Mouse (Mus musculus) thymus, adult 18-20 months (tissue): ENCODE results near the gene Mgat3.

ENCODE experiments used
- DNase-seq, 2 experiments: peaks; one replicate each; pipeline ENCODE4 v3.0.0; 2022; ENCODE audit warnings: mixed read lengths in 2 of 2

The Mgat3 gene

DNA sequence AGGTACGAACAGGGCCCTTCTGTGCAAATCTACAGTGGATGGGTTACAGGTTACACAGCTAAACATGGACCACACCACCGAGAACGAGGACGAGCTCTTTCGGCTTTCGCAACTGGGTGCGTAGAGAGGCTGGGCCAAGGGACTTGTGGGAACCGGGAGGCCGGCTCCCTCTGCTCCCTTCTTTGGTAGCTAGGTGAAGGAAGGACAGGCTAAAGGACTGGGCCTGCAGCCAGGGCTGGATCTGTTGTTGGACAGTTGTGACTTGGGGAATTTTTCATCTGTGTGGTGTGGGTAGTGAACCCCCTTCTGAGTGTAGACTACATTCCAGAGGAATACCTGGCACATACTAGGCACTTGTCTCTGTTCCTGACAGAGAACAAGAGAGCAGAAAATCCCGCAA is 20.9 kb upstream of the Mgat3 start:
- DNase-seq, result no peak

DNA sequence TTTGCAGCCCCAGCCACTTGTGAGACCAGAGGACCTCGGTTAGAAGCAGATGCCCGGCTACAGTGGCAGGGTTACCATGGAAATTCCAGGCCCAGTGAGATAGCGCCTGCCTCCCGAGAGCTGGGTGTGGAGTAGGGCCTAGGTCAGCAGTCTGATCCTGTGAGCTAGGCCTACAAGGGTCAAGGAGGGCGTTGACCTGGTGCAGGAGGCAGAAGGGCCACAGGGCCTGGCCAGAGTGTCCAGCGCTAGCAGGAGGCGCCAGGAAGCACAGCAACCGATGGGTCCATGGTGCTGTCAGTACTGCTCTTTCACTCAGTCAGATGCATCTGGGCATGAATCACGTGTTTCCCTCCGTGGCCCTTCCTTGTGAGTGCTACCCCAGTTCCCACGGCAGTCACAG is 19.8 kb upstream of the Mgat3 start:
- no peak for DNase-seq

DNA sequence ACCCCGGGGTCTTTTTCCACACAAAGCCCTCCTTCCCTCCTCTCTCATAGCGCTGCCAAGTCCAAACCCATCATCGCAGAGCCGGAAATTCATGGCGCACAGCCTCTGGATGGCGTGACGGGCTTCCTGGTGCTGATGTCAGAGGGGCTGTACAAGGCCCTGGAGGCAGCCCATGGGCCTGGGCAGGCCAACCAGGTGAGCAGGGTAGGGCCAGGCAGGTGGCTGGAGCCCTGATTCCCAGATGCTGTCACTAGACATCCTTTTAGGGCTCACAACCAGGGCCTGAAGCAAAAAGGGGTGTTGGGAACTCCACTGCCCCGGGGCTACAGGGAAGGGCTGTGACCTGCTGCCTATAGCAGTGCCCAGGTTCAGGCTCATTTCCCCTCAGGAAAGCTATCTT is 17.8 kb upstream of the Mgat3 start:
- no peak for DNase-seq

DNA sequence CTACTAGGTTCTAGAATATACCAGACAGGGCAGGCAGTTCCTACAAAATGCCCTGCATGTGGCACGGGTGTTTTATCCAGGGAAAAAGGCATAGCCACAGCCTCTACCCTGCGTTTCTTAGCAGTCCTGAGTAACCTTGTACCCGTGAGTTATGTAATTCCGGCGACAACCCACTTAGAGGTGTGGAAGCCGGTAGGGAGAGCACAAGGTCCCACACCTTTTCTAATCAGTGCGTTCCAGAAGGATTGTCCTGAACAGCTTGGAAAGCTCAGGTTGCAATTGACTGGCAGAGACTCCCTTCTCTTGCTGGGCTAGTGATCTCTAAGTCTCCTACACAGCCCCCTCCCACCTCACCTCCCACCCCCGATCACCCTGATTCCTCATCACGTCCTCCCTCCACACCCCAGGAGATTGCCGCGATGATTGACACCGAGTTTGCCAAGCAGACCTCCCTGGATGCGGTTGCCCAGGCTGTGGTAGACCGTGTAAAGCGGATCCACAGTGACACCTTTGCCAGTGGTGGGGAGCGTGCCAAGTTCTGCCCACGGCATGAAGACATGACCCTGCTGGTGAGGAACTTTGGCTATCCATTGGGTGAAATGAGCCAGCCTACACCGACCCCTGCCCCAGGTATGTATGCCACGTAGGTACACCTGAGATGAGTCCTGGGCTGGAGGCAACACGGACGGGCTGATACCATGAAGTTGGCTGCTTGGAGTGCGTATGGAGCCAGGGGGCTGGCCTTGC is 16.2 kb upstream of the Mgat3 start:
- no peak for DNase-seq

- DNase-seq, result no peak
These were observed 15.4 kb upstream of the Mgat3 start for GRCm38 (mm10) chr15:80158001-80158706.

- no peak for DNase-seq
These were observed 14.8 kb upstream of the Mgat3 start for GRCm38 (mm10) chr15:80158707-80159090.

DNA sequence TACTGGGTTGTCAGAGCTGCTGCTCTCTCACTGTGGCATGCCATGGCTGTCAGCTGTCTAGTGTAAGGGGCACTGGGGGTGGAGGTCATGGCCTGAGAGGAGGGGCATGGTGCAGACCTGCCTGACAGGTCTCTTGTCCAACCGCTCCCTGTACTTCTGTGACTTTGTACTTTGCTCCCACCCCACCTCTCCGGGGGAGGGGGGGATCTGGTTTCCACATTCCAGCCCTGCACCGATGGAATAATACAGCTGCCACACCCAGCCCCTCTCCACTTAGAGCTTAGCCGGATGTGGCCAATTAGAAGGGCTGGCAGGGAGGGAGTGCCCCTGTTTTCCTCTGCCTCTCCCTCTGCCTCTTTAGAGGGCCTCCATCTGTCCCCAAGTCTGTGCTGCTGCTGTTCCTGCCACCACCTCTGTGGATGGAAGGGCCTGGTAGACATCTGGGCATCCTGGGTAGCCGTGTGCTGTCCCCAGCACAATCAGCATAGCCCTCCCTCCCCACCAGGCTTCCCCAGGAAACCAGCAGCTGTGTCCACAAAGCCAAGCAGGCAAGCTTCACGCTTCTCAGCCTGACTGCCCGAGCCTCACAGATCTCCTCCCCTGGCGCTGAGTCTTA is 14.1 kb upstream of the Mgat3 start:
- DNase-seq, result no peak

DNA sequence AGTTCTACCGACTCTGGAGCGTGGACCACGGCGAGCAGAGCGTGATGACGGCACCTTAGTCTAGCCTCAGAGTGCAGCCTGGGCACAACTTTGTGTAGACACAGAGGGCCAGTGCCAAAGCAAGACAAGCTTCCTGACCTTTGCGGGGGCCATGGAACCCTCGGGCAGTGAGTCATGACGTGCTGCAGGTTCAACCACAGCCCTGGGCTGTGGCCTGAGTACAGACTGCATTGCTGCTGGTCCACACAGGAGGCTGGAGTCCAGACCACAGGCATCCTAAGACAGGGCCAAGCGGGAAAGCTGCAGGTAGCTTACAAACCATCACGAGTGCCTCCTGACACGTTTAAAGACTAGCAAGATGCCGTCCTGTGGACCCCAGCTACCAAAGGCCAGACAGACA is 13.3 kb upstream of the Mgat3 start:
- DNase-seq, result no peak

GRCm38 (mm10) chr15:80160726-80161125 is 12.8 kb upstream of the Mgat3 start:
- no peak for DNase-seq

- DNase-seq, result no peak
These were observed 12.3 kb upstream of the Mgat3 start for GRCm38 (mm10) chr15:80161199-80161598.

DNA sequence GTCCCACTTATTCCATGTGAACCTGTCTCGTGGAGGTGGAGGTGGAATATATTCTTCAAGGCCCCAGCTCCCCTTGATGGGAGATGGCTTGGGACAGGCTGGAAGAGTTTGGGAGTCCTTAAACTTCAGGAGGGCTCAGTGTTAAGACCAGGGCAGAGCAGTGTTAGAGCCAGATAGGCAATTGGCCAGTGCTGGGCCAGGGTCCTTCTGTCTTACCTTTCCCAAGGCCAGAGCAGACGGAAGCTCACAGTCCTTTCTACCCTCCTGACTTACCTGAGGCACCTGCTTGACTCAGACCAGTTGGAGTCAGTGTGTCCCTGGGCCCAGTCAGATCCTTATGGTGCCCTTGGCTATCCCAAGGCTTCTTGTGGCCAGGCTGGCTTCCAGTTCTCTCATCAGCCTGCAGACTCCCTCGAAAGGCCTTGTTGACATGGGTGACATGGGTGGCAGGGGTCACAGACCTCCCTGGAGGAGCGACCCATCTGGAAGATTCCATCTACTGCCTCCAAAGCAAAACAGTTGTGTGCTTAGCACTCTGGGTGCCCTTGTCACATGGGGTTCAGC is 11.0 kb upstream of the Mgat3 start:
- no peak for DNase-seq

DNA sequence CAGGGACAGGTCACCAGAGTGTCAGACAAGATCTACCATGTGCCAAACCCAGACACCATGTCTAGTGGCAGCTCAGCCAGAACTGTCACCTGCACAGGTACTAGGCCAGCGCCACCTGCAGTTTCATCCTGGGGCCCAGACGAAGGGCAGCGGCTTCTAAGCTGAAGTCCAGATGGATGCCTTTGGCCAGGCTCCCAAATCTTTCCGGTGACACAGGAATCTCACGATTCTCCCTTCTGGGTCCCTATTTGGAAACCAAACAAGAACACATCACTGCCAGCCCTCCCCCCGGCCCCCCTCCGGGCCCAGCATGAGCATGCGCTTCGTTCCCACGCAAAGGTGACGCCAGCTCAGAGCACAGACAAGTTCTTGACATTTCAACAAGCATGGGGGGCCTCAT is 10.2 kb upstream of the Mgat3 start:
- DNase-seq, result no peak

DNA sequence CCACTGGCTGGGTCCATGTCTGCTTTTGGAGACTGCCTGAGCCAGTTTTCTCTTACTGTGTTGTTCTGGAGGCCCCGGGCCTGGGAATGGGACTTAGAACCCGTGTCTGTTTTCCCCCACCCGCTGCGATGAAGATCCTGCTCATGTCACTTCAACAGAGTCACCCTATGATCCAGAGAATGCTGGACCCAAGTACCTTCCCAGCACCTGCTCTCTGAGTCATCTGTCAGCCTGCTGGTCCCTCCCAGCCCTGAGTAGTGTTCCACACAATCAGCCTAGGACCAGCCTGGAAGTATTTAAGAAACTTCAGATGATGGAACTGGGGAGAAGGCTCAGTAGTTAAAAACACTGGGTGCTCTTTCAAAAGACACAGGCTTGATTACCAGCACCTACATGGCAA is 9.8 kb upstream of the Mgat3 start:
- DNase-seq, result no peak

DNA sequence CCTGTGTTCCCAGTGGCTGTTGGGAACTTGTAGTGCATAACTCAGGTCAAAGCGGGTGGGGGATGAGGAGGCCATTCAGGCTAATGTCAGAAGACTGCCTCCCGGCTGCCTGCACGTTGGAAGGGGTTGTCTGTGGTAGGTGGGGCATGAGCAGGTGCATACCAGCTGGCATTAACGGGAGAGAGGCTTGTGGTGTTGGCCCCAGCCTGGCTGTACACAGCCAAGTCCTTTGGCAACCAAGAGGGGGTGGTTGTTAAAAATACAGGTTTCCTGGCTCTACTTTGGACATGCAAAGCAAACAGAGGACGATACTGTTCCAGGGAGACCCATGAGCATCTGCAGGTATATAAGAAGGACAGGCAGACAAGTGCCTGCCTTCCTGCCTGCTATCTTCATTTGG is 8.1 kb upstream of the Mgat3 start:
- no peak for DNase-seq

- DNase-seq, result no peak
These were observed 4.0 kb upstream of the Mgat3 start for GRCm38 (mm10) chr15:80169484-80169883.

DNA sequence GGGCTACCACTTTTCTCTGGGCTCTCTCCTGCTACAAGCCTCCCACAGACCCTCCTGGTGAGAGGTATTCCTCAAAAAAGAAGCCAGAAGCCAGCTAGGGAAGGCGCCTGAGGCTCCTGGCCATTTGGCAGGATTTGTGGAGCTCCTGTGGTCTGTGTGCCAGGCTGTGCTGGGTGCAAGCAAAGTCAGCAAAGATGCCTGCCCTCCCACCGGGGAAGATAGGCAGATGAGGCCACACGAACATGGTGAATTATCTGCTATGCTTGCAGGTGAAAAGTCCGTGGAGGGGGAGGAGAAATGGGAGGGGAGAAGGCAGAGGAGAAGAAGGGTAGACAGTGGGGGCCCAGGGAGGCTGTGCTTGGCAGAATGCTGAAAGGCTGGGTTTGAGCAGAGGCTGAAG is 3.2 kb upstream of the Mgat3 start:
- DNase-seq, result no peak

DNA sequence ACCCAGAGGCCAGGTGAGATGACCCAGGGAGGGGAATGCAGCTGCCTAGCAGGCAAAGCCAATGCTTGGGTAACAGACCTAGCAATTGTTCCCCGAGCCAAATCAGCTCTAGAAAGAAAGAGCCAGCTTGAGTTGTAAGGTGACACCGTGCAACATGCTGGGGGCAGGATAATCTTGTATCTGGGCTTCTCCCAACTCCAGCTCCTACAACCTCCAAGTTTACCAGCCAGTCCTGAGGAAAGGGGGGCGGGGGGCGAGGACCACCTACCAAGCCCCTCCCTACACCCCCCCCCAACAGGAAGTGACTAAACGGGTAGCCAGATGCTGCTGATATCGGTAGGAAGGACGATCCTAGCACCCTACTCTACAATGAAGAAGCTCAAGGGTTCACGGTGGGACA is 2.2 kb upstream of the Mgat3 start:
- no peak for DNase-seq

GRCm38 (mm10) chr15:80171791-80172190 is 1.7 kb upstream of the Mgat3 start:
- DNase-seq, result no peak

DNA sequence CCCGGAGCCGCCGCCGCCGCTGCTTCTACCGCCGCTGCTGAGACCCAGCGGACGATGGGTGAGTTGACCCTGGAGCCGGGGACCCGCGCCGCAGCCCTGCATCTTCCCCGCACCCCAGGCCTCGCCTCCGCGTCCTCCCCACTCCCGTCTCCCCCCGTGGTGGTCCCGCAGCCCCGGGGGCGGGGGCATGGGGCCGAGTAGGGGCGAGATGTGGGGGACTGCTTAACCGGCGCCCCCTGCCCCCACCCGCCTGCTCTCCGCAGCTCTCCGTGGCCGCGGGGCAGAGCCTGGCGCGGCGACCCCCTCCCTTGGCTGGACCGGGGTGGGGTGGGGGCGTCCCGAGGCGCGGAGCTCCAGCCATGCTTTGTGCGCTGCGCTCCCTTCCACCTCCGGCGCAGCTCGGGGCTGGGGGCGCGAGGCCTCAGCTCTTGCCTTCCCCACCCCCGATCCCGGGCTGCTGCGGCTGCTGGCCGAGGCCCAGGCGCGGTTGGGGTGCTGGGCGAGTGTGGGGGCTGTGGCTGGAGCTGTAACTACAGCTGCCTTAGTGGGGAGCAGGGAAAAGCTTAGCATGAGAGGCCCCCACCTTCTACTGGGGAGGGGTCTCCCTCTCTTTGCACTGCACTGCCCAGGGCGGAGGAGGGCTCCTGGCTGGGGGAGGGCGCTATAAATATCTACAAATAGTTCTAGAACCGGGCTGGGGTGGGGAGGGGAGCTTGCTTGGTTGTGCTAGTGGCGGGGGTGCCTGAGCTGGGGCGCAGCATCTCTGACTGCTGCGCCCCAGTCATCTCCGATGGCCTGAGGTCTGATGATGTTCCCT is 468 bp downstream of the Mgat3 start:
- DNase-seq, result no peak

GRCm38 (mm10) chr15:80174598-80174875 is 1.0 kb downstream of the Mgat3 start:
- no peak for DNase-seq

DNA sequence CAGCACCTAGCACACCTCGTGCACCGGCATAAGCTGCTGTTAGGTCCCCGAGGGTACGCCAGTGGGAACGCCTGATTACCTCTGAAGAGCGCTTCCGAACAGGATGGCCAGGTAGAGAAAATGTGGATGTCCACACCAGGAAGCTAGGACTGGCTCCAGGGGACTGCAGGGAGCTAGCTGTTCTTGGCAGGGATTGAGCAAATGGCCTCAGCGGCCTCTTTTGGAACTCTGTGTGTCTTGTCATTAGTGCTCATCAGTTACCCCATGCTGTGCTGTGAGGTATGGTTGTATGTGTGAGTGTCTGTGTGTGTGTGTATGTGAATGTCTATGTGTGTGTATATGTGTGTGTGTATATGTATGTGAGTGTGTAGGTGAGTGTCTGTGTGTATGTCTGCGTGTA is 1.8 kb downstream of the Mgat3 start:
- no peak for DNase-seq

- DNase-seq, result no peak
These were observed 2.2 kb downstream of the Mgat3 start for GRCm38 (mm10) chr15:80175756-80176155.

DNA sequence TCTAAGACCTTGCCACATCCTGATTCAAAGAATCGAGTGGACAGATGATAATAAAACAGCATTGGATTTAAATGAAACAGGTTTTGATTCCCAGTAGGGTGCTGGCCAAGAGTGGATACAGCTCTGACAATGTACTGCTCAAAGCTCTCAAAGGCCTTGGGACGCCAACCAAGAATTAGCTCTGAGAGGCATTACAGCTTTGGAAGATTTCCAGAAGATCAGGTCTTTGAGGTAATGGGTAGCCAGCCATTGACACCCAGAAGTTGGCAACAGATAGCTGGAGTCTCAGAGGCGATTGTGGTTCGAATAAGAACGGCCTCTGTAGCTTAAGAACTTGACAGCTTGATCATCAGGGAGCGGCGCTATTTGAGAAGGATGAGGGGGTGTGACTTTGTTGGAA is 8.0 kb downstream of the Mgat3 start:
- no peak for DNase-seq
